10 mouse cellular contexts compared by ENCODE assay signal in genomic region chr13:25695017-25695604, GRCm38 (mm10).
A peak's percentile ranks its signal among the peaks of the same experiment; 100 is the strongest.
DNase-seq lines count a peak whose midpoint lies in the region; ATAC-seq and TF ChIP-seq lines count a peak whose summit lies in the region.
"Had no signal": no experiment of that assay in that cellular context is flagged by ENCODE, and none has a peak within 500 bp of the region (broad histone marks: within the 10 kb centered on the region; RNA-seq: fewer than 3 reads in every experiment).

No protein-coding gene starts in this region.

- no peak overlapping the region for H3K27ac ChIP-seq in layer of hippocampus, adult 2 months
- H3K27ac ChIP-seq: macrophage had no signal

- peak; percentile 51 for DNase-seq in layer of hippocampus, adult 11-12 months (ENCODE audit: low spot score)
- no peak for DNase-seq in layer of hippocampus, adult 9-10 months (ENCODE audit: low spot score)
- peak; percentile 18 for DNase-seq in forelimb bud, embryonic 11.5 days (ENCODE audit: low read depth, low spot score)
- peak; percentile 29 to 37 for DNase-seq in layer of hippocampus, adult 2 months (ENCODE audit: low spot score in 2 of 2)
- peak; percentile 60 to 62 for DNase-seq in right cerebral cortex, adult 2 months (ENCODE audit: low spot score in 2 of 2)
- DNase-seq in heart, postnatal 25 days (ENCODE audit: low spot score), result no peak
- DNase-seq: heart, postnatal 14 days; spleen, adult 18-20 months had no signal

- intact Hi-C loops in heart, postnatal 25 days (cut with DNase I), result no loop called here

- H3K4me3 ChIP-seq in layer of hippocampus, adult 2 months, result no peak overlapping the region

- no peak for TF ChIP-seq CTCF in layer of hippocampus, adult 2 months (conservative IDR thresholded peaks at IDR 0.05)

- no peak for ATAC-seq in inflammation-experienced regulatory T-cells, adult 6 months

Comparison
In these comparisons a context has a peak if more than half of its experiments do, and no peak if none do; other contexts are left out.
1. DNase-seq: peak in layer of hippocampus, adult 11-12 months (single experiment), forelimb bud, embryonic 11.5 days (single experiment), layer of hippocampus, adult 2 months (2 of 2) and right cerebral cortex, adult 2 months (2 of 2); none in layer of hippocampus, adult 9-10 months (single experiment) and heart, postnatal 25 days (single experiment).